Mouse (Mus musculus): ENCODE results near the gene Selenoi. TPM values are rescaled to one million over a fixed set of nuclear protein-coding genes. Genes with fewer than 3 reads are reported as not detected.

Gene Selenoi
- 46.1 and 57.4 TPM in 2 replicates for polyA plus RNA-seq (2012; rRNA removed)

DNA sequence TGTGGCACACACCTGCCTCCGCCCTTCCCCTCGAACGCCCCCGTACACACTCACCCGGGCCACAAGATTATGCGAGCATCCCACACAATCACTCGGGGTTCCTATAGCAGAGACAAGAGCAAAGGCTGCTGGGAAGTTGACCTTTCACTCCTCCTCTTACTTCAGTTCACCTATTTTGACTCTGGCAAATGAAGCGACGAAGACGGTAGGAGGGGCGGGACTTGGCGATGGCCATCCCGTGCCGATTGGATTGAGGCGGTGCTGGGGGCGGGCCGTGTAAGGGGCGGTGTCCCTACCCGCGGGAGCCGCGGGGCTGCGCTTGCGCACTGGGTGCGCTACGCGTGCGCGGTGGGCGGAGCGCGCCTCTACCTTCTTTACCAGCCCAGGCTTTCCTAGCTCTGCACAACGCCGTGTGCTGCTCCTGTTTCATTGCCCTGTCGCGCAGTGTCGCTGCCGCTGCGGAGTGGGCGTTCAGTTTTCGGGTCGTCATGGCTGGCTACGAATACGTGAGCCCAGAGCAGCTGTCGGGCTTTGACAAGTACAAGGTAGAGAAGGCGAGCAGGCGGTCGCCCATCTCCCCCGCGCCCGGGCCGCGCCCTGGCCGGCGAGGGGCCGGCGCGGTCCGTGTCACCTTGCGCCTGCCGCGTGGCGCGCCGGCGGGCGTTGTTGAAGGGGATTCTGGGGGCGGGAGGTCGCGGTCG lies at the start of gene Selenoi:
TSS of gene Selenoi (plus strand) at position 311 of the 701 bp plus-strand sequence.
- DNase-seq (ENCODE audit: low read depth): peak; percentile 100
- TF ChIP-seq CTCF (IDR thresholded peaks at IDR 0.05; ENCODE audit: borderline replicate concordance, extremely low read depth, insufficient read depth, insufficient read length): no peak
- TF ChIP-seq POLR2A (IDR thresholded peaks at IDR 0.05; ENCODE audit: borderline replicate concordance, extremely low read depth, insufficient read depth, insufficient read length, poor library complexity, severe bottlenecking): peak; percentile 73; the same call in 1 of the 2 replicates

DNA sequence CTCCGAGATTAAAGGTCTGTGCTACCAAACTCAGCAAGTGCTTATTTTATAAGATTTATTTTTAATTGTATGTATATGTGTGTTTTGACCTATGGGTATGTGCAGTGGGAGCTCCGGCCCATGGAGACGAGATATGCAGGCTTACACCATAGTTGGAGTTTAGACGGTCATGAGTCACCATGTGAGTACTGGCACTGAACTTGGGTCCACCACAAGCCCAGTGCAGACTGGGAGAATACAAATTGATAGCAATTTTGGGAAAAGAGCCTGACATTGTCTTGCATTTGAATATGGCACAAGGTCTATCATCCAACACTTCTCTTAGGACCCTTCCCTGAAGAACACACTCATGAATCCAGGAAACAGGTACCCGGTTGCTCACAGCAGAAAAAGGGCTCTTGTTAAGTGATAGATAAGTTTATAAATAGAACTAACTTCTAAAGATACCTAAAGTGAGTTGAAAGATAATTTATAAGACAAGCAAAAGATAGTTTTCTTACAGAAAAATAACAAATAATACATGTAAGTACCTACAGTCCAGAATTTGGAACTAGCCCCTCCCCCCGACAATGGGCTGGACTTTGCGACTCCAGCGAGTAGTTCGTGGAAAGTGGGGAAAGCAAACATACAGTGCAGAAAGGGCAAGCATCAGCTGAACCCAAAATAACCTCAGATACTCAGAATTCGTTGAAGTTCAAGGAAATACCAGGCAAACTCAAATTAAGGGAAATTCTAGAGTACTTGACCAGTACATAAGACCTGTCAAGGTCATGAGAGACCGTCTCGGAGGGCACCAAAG lies 44.5 kb upstream of the Selenoi start:
- TF ChIP-seq CTCF (IDR thresholded peaks at IDR 0.05; ENCODE audit: borderline replicate concordance, extremely low read depth, insufficient read depth, insufficient read length) (no peak), POLR2A (IDR thresholded peaks at IDR 0.05; ENCODE audit: borderline replicate concordance, extremely low read depth, insufficient read depth, insufficient read length, poor library complexity, severe bottlenecking) (no peak)
- DNase-seq (ENCODE audit: low read depth): no peak

DNA sequence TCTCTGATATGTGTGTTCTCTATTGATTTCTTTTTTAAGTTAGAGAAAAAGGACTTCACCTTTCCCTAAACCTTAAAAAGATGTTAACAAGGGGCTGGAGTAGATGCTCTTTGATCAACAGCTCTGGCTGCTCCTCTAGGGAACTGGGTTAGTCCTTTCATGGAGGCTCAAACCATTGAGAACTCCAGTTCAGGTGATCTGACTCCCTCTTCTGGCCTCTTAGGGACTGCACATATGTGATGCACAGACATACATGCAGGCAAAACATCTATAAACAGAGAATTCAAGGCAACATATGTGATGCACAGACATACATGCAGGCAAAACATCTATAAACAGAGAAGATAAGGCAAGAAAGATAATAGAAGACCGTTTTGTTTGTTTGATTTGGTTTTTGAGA lies 39.9 kb upstream of the Selenoi start:
- no peak for DNase-seq (ENCODE audit: low read depth)
- TF ChIP-seq CTCF (IDR thresholded peaks at IDR 0.05; ENCODE audit: borderline replicate concordance, extremely low read depth, insufficient read depth, insufficient read length) (no peak), POLR2A (IDR thresholded peaks at IDR 0.05; ENCODE audit: borderline replicate concordance, extremely low read depth, insufficient read depth, insufficient read length, poor library complexity, severe bottlenecking) (no peak)

DNA sequence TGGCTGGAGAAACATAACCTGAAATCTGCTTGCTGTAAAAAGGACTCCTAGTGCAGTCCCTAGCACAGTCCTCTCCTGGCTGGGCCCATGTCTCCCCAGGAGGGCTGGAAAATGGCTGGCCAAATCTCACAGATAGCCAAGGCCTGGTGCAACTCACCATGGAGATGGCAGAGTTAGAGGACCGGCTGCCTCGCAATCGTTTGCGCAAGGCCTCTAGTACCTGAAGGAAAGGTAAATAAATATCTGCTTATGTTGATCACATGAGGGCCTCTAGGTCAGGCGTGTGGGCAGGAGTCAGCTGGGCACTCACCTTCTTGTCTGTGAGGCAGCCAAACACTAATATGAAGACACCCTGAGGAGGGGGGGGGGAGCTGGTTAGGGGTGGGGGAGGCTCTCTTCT lies 37.0 kb upstream of the Selenoi start:
- TF ChIP-seq CTCF (IDR thresholded peaks at IDR 0.05; ENCODE audit: borderline replicate concordance, extremely low read depth, insufficient read depth, insufficient read length): no peak
- no peak for TF ChIP-seq POLR2A (IDR thresholded peaks at IDR 0.05; ENCODE audit: borderline replicate concordance, extremely low read depth, insufficient read depth, insufficient read length, poor library complexity, severe bottlenecking)
- DNase-seq (ENCODE audit: low read depth): no peak

DNA sequence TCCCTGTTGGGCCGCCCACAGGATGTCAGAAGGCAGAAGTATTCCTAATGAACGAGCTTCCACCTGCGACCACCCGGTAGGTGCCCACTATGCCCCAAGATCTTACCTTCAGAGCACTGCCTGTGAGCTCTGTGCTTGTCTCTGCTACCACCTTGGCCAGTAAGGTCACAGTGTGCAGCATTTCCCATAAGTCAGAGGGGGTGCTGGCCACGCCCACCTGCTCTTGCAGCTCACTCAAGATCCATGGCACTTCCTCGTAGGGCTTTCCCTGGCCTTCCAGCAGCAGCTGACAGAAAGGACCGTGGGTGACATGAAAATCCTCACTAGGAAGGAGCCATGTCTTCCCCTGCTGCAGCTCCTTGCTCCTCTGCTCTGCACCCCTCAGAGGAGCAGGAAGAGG lies 34.1 kb upstream of the Selenoi start:
- DNase-seq (ENCODE audit: low read depth): no peak

DNA sequence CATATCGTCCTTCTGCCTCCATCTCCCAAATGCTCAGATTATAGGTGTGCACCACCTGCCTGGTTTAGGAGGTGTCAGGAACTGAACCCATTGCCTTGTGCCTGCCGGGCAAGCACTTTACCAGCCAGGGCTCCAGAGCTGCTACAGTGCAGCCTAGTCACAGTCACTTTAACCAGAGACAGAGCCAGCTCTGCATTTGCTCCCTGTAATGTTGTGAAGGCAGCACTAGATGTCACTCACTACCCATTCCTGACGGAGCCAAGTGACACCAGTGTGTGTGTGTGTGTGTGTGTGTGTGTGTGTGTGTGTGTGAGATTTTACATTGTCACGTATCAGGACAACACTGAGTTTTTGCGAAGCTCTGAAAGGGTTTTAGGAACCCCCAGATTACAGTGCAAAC lies 30.9 kb upstream of the Selenoi start:
- TF ChIP-seq POLR2A (IDR thresholded peaks at IDR 0.05; ENCODE audit: borderline replicate concordance, extremely low read depth, insufficient read depth, insufficient read length, poor library complexity, severe bottlenecking) (no peak), CTCF (IDR thresholded peaks at IDR 0.05; ENCODE audit: borderline replicate concordance, extremely low read depth, insufficient read depth, insufficient read length) (peak; percentile 64; the same call in 1 of the 2 replicates)
- peak; percentile 79 for DNase-seq (ENCODE audit: low read depth)

More for the DNA sequence above, 34.1 kb upstream of the Selenoi start:
- no peak for TF ChIP-seq CTCF (IDR thresholded peaks at IDR 0.05; ENCODE audit: borderline replicate concordance, extremely low read depth, insufficient read depth, insufficient read length)
- no peak for TF ChIP-seq POLR2A (IDR thresholded peaks at IDR 0.05; ENCODE audit: borderline replicate concordance, extremely low read depth, insufficient read depth, insufficient read length, poor library complexity, severe bottlenecking)

DNA sequence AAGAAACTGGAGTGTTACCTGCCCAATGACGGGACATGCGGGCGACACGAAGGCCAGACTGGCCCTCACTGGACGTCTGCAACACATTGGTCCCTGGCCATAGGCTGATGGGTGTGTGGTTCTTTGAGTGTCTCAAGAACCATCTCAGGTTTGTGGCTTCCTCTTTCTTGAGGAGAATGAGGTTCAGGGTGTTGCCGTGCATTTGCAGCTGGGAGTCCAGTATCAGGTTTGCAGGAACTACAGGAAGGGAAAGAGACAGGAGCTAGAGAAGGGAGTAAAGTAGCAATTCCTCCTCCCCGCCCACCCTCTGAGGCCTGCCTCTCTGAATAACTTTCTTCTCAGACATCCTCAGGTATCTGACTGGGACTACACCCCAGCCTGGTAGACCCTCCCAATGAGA lies 30.2 kb upstream of the Selenoi start:
- TF ChIP-seq POLR2A (IDR thresholded peaks at IDR 0.05; ENCODE audit: borderline replicate concordance, extremely low read depth, insufficient read depth, insufficient read length, poor library complexity, severe bottlenecking) (no peak), CTCF (IDR thresholded peaks at IDR 0.05; ENCODE audit: borderline replicate concordance, extremely low read depth, insufficient read depth, insufficient read length) (no peak)
- no peak for DNase-seq (ENCODE audit: low read depth)

DNA sequence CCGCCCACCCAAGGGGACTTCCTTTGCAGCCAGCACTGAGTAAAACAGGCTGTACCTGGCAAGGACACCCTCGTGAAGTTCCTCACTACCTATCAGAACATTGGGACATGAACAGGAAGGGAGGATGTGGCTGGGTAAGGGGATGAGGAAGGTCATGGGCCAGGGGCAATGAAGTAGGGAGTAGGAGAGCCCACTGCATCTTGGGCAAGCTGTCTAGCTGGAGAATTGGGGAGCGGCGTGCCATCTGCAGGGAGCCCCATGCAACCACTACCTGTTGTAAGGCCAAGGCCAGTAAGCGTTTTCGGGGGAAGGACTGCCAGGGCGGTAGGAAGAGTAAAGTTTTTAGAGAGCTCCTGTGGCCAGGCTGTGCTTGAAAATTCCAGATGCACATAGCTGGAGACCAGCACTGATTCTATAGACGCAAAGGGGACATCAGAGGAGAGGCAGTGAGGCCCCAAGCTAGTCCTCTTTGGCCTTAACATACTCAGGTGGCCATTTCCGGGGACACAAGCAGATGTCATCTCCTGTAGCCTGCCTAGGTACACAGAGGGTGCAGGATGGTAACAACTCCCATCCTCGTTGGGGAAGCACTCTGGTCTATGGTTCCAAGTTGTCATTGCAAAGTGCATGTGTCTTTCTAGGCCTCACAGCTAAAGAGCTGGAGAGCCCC lies 29.0 kb upstream of the Selenoi start:
- TF ChIP-seq POLR2A (IDR thresholded peaks at IDR 0.05; ENCODE audit: borderline replicate concordance, extremely low read depth, insufficient read depth, insufficient read length, poor library complexity, severe bottlenecking): no peak
- no peak for TF ChIP-seq CTCF (IDR thresholded peaks at IDR 0.05; ENCODE audit: borderline replicate concordance, extremely low read depth, insufficient read depth, insufficient read length)

DNA sequence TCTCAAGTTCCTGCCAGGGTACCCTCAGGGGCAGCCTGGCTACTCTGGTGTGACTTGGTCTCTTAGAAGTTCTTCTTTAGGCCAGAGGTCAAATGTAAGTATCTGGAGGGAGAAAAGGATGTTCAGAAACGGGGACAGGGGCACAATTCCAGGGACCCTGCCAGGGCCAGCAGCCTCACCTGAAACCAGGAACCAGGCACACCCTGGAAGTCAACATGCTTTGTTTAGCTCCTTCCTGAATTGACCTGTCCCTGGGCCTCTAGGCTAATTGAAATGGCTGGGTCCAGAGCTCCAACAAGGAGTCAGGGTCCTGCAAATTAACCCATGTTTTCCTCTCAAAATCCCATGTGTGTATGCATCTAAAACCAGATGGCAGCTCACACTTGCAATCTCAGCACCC lies 27.9 kb upstream of the Selenoi start:
- no peak for DNase-seq (ENCODE audit: low read depth)
- TF ChIP-seq CTCF (IDR thresholded peaks at IDR 0.05; ENCODE audit: borderline replicate concordance, extremely low read depth, insufficient read depth, insufficient read length) (no peak), POLR2A (IDR thresholded peaks at IDR 0.05; ENCODE audit: borderline replicate concordance, extremely low read depth, insufficient read depth, insufficient read length, poor library complexity, severe bottlenecking) (no peak)

More for the DNA sequence above, 29.0 kb upstream of the Selenoi start:
- no peak for DNase-seq (ENCODE audit: low read depth)

DNA sequence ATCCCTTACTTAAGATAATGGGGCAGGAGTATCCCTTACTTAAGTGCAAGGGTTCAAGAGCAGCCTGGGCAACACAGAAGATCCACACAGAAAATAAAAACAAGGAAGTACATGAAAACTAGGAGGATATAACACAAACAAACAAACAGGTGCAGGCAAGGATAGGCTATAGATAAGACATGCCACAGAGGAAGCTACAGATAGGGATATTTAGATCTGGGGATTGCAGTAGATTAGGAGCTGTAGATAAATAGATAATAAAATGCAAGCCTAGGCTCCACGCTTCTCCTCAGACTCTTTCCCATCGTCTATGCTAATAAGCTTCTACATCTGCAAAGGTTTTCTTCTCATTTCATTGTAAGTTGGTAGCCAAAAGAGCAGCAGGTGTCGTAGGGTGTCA lies 27.3 kb upstream of the Selenoi start:
- no peak for TF ChIP-seq CTCF (IDR thresholded peaks at IDR 0.05; ENCODE audit: borderline replicate concordance, extremely low read depth, insufficient read depth, insufficient read length)
- no peak for TF ChIP-seq POLR2A (IDR thresholded peaks at IDR 0.05; ENCODE audit: borderline replicate concordance, extremely low read depth, insufficient read depth, insufficient read length, poor library complexity, severe bottlenecking)
- no peak for DNase-seq (ENCODE audit: low read depth)

DNA sequence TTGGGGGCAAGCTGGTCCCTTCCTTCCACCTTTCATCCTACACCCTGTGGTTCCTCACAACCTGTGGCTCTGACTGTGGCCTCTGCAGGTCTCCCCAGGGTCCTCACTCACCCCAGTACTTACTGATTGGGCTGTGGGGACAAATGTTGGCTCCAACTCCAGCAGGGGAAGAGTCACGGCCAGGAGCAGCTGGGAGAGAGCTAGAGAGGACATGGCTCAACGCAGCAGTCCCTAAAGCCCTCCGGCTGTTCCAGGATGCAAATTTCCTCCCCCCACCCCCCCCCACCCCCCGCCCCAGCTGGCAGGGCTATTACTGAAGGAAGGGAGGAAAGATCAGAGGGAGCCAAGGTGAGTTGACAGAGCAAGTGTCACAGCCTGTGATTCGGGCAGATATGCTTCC lies 26.9 kb upstream of the Selenoi start, which contains the start of gene Adgrf3:
TSS of gene Adgrf3 (minus strand) at position 230 of the 400 bp plus-strand sequence.
- DNase-seq (ENCODE audit: low read depth): no peak
- TF ChIP-seq POLR2A (IDR thresholded peaks at IDR 0.05; ENCODE audit: borderline replicate concordance, extremely low read depth, insufficient read depth, insufficient read length, poor library complexity, severe bottlenecking) (no peak), CTCF (IDR thresholded peaks at IDR 0.05; ENCODE audit: borderline replicate concordance, extremely low read depth, insufficient read depth, insufficient read length) (no peak)
